Mouse (Mus musculus) kidney, embryonic 15.5 days (tissue): ENCODE data around the gene 1700011L22Rik. TPM values are rescaled to one million over a fixed set of nuclear protein-coding genes. Genes with fewer than 3 reads are reported as not detected.

ENCODE experiments used
- ATAC-seq: fragments of 200-750 bp; cut with Nextera tagmentation; replicated peaks from 2 replicates; pipeline ENCODE4 v1.8.0; 2017; ENCODE audit warnings: moderate TSS enrichment; ENCODE audit not compliant: low FRiP score
- H3K27ac ChIP-seq: fragments of 300-500 bp; sonication (generic); 2 replicates; pipeline ENCODE4 v1.5.1; 2015; ENCODE audit warnings: mild to moderate bottlenecking, inconsistent platforms
- H3K27me3 ChIP-seq: fragments of 300-500 bp; sonication (generic); 2 replicates; pipeline ENCODE4 v1.6.1; 2015; ENCODE audit warnings: inconsistent platforms
- H3K36me3 ChIP-seq: fragments of 300-500 bp; sonication (generic); 2 replicates; pipeline ENCODE4 v1.6.1; 2015; ENCODE audit warnings: inconsistent platforms
- H3K4me1 ChIP-seq: fragments of 300-500 bp; sonication (generic); 2 replicates; pipeline ENCODE4 v1.6.1; 2015; ENCODE audit warnings: inconsistent platforms
- H3K4me2 ChIP-seq: fragments of 300-500 bp; sonication (generic); 2 replicates; pipeline ENCODE4 v1.6.1; 2015; ENCODE audit warnings: moderate library complexity, mild to moderate bottlenecking, inconsistent platforms
- H3K4me3 ChIP-seq: fragments of 300-500 bp; sonication (generic); replicated peaks from 2 replicates; pipeline ENCODE4 v1.5.1; 2015; ENCODE audit warnings: mild to moderate bottlenecking, inconsistent platforms
- H3K9ac ChIP-seq: fragments of 300-500 bp; sonication (generic); 2 replicates; pipeline ENCODE4 v1.6.1; 2015; ENCODE audit warnings: mild to moderate bottlenecking, inconsistent platforms
- H3K9me3 ChIP-seq: fragments of 300-500 bp; sonication (generic); replicated peaks from 2 replicates; pipeline ENCODE4 v1.6.1; 2016; ENCODE audit warnings: inconsistent platforms
- WGBS: fragments of 180-500 bp; shearing (Covaris S2); methylation state at CpG from one replicate; pipeline ENCODE4 v1.1.7; 2015; ENCODE audit warnings: mixed read lengths; 5-methylcytosine and 5-hydroxymethylcytosine counted together
- polyA plus RNA-seq: library from polyadenylated mRNA; unstranded; fragments of >200 nt; fragmentation: Nextera tagmentation; extraction: Ambion mirVana; gene quantifications from 2 replicates; pipeline ENCODE4 v1.2.1, GENCODE M21; 2015

Gene 1700011L22Rik
- polyA plus RNA-seq = not detected in 2 replicates

- no peak for ATAC-seq
- Histone ChIP-seq H3K9me3 (no peaks in the 10 kb centered on the region), H3K4me2 (no peak within 1 kb of the TSS), H3K9ac (no peak within 1 kb of the TSS), H3K4me1 (no peaks in the 10 kb centered on the region), H3K27me3 (no peaks in the 10 kb centered on the region), H3K36me3 (no peaks in the 10 kb centered on the region), H3K27ac (no peak within 1 kb of the TSS), H3K4me3 (no peak within 1 kb of the TSS)
- 59% methylated on average over 6 of the region's 6 CpGs for WGBS
Measured at GRCm38 (mm10) chr8:79248470-79248869, at the start of gene 1700011L22Rik. Gene 1700011L22Rik (minus strand): TSS chr8:79248570.

GRCm38 (mm10) chr8:79297763-79298162 is 49.4 kb upstream of the 1700011L22Rik start:
- no peak overlapping the region for H3K27ac ChIP-seq

DNA sequence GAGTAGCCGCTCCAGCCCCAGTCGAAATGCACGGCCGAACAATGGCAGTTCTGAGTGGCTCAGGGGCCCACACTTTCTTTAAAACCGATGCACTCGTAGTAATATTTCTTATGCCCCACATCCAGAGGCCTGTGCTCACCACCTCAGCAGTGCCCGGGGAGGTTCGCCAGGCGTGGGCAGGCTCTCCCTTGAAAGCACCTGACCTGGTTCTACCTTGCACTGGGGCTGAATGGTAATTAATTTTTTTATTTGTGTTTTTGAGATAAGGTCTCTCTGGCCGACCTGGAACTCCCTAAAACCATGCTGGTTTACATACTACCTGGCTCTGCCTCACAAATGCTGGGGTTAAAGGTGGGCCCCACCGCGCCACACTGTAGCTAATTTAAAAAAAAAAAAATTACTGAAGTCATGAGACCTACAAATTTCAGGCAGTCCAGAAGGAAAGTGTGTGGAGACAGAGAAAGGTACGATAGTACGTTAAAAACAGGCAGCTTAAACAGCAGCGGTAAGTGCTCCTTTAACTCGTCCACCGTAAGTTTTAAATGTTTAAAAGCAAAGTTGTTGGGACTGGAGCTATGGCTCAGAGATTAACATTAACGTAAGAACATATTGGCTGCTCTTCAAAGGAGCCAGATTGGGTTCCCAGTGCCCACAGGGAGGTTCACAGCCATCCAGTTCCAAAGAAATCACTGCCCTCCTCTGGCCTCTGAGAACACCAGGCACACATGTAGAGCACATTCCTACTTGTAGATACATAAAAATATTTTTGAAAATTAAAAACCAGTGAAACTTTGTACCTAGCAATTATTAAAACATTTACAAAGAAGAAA is 47.1 kb upstream of the 1700011L22Rik start:
- H3K36me3 ChIP-seq = no peaks in the 10 kb centered on the region
- peak overlapping the region; percentile 99 for H3K27ac ChIP-seq
- H3K4me3 ChIP-seq = peak overlapping the region; percentile 69
- H3K4me1 ChIP-seq = peaks cover 18% of the 10 kb centered on the region
- peak overlapping the region; percentile 86 for H3K9ac ChIP-seq
- H3K27me3 ChIP-seq = no peaks in the 10 kb centered on the region
- H3K4me2 ChIP-seq = peak overlapping the region; percentile 79
- WGBS = 15% methylated on average over 18 of the region's 18 CpGs
- ATAC-seq = no peak
- no peaks in the 10 kb centered on the region for H3K9me3 ChIP-seq

More at GRCm38 (mm10) chr8:79297763-79298162, 49.4 kb upstream of the 1700011L22Rik start:
- no peak overlapping the region for H3K4me2 ChIP-seq
- H3K36me3 ChIP-seq = no peaks in the 10 kb centered on the region
- H3K4me3 ChIP-seq = no peak overlapping the region
- no peaks in the 10 kb centered on the region for H3K27me3 ChIP-seq
- peaks cover 18% of the 10 kb centered on the region for H3K4me1 ChIP-seq
- no peak for ATAC-seq
- no peaks in the 10 kb centered on the region for H3K9me3 ChIP-seq
- WGBS = 42% methylated on average over 3 of the region's 3 CpGs
- H3K9ac ChIP-seq = no peak overlapping the region

GRCm38 (mm10) chr8:79294610-79295275 is 46.4 kb upstream of the 1700011L22Rik start, which contains the start of gene Mmaa:
Gene Mmaa (minus strand): TSS chr8:79294937.
- under 1% methylated on average over 74 of the region's 74 CpGs for WGBS
- peak; percentile 97 for ATAC-seq

DNA sequence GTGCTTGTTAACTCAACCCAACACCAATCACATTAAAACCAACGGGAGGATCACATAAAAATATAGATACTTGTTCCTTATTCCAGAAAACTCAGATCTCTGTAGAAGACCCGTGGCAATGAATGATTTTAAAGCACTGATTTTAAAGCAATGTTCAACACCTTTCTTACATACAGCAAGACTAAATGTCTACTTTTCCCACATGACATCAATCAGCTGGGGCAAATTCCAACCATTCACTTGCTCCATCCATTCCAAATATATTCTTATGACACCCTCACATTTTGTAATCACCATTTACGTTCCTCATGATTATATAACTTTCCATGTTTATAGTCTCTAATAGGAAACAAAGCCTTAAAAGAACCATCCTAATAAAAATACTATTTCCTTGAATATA is 45.5 kb upstream of the 1700011L22Rik start:
- Histone ChIP-seq H3K9me3 (no peaks in the 10 kb centered on the region), H3K4me2 (peak overlapping the region; percentile 79), H3K27me3 (no peaks in the 10 kb centered on the region), H3K9ac (no peak overlapping the region), H3K4me3 (peak overlapping the region; percentile 69), H3K36me3 (no peaks in the 10 kb centered on the region), H3K27ac (peak overlapping the region; percentile 99; the same call in 1 of the 2 replicates), H3K4me1 (peaks cover 18% of the 10 kb centered on the region)
- no peak for ATAC-seq
- 47% methylated on average over 3 of the region's 3 CpGs for WGBS

More at GRCm38 (mm10) chr8:79294610-79295275, 46.4 kb upstream of the 1700011L22Rik start, which contains the start of gene Mmaa:
- Histone ChIP-seq H3K36me3 (no peaks in the 10 kb centered on the region), H3K27me3 (no peaks in the 10 kb centered on the region), H3K4me3 (peak within 1 kb of the TSS; percentile 69), H3K4me1 (peaks cover 18% of the 10 kb centered on the region), H3K4me2 (peak within 1 kb of the TSS; percentile 79), H3K9me3 (no peaks in the 10 kb centered on the region), H3K27ac (peak within 1 kb of the TSS; percentile 99), H3K9ac (peak within 1 kb of the TSS; percentile 86)

- no peaks in the 10 kb centered on the region for H3K27me3 ChIP-seq
- WGBS = 74% methylated on average over 3 of the region's 3 CpGs
- no peaks in the 10 kb centered on the region for H3K36me3 ChIP-seq
- H3K4me3 ChIP-seq = no peak overlapping the region
- no peaks in the 10 kb centered on the region for H3K9me3 ChIP-seq
- H3K4me1 ChIP-seq = peaks cover 18% of the 10 kb centered on the region
- H3K27ac ChIP-seq = no peak overlapping the region
- H3K9ac ChIP-seq = no peak overlapping the region
- no peak for ATAC-seq
- H3K4me2 ChIP-seq = peak overlapping the region; percentile 79; the same call in 1 of the 2 replicates
Measured at GRCm38 (mm10) chr8:79292712-79293264, 44.4 kb upstream of the 1700011L22Rik start.

DNA sequence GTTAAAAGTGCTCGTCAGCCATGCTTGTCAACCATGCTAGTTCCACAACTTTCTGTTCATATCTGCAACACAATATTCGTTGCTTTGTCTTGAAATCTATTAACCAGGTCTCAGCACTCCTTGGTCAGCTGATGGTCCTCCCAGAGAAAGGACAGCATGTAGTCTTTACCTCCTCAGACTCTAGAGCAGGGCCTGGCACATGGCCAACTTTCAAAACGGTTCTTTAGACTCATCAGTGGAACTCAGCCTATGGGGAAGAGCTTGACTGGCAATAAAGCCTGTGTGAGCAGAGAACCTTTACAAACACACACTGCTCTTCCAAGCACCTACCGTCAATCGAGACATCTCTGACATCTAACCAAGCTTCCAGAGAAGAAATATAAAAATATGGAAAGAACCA is 41.2 kb upstream of the 1700011L22Rik start:
- ATAC-seq = no peak

DNA sequence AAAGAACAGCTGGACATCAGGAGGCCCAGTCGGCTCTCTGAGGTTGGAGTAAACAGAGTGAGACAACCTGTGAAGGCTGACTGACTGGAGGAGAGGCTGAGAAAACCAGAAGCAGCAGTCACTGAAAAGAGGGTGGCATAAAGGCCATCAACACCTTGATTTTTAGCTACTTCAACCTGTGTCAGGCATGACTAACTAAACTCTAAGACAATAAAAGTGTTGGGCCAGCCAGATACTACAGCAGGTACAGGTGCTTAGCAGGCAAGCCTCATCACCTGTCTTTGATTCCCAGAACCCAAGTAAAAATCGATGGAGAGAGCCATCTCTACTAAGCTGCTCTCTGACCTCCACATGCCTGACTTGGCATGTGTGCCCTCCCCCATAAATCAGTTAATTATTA is 40.3 kb upstream of the 1700011L22Rik start:
- Histone ChIP-seq H3K4me1 (peaks cover 9% of the 10 kb centered on the region), H3K4me3 (no peak overlapping the region), H3K27ac (no peak overlapping the region), H3K27me3 (no peaks in the 10 kb centered on the region), H3K9ac (no peak overlapping the region), H3K9me3 (no peaks in the 10 kb centered on the region), H3K36me3 (no peaks in the 10 kb centered on the region), H3K4me2 (no peak overlapping the region)
- ATAC-seq = no peak
- WGBS = 55% methylated on average over 2 of the region's 2 CpGs

More for the DNA sequence above, 41.2 kb upstream of the 1700011L22Rik start:
- Histone ChIP-seq H3K27me3 (no peaks in the 10 kb centered on the region), H3K9me3 (no peaks in the 10 kb centered on the region), H3K27ac (no peak overlapping the region), H3K9ac (no peak overlapping the region), H3K4me2 (no peak overlapping the region), H3K36me3 (no peaks in the 10 kb centered on the region), H3K4me1 (peaks cover 11% of the 10 kb centered on the region), H3K4me3 (no peak overlapping the region)
- 74% methylated on average over 5 of the region's 5 CpGs for WGBS

- Histone ChIP-seq H3K4me3 (no peak overlapping the region), H3K36me3 (no peaks in the 10 kb centered on the region), H3K27ac (no peak overlapping the region), H3K9ac (no peak overlapping the region), H3K27me3 (no peaks in the 10 kb centered on the region), H3K9me3 (no peaks in the 10 kb centered on the region), H3K4me2 (no peak overlapping the region), H3K4me1 (peaks cover 5% of the 10 kb centered on the region)
- ATAC-seq = no peak
- 93% methylated on average over 4 of the region's 4 CpGs for WGBS
Measured at GRCm38 (mm10) chr8:79288250-79288649, 39.9 kb upstream of the 1700011L22Rik start.

GRCm38 (mm10) chr8:79286424-79286823 is 38.1 kb upstream of the 1700011L22Rik start:
- no peak overlapping the region for H3K4me2 ChIP-seq
- H3K9ac ChIP-seq = no peak overlapping the region
- ATAC-seq = no peak
- no peaks in the 10 kb centered on the region for H3K9me3 ChIP-seq
- no peak overlapping the region for H3K4me3 ChIP-seq
- H3K27me3 ChIP-seq = no peaks in the 10 kb centered on the region
- no peak overlapping the region for H3K27ac ChIP-seq
- H3K36me3 ChIP-seq = no peaks in the 10 kb centered on the region; the same call in 1 of the 2 replicates
- H3K4me1 ChIP-seq = no peaks in the 10 kb centered on the region
- WGBS = 85% methylated on average over 3 of the region's 3 CpGs

GRCm38 (mm10) chr8:79284626-79285025 is 36.3 kb upstream of the 1700011L22Rik start:
- WGBS = 92% methylated on average over 3 of the region's 3 CpGs
- no peak overlapping the region for H3K4me2 ChIP-seq
- H3K27me3 ChIP-seq = no peaks in the 10 kb centered on the region
- H3K4me1 ChIP-seq = no peaks in the 10 kb centered on the region
- H3K9me3 ChIP-seq = no peaks in the 10 kb centered on the region
- no peak for ATAC-seq
- no peak overlapping the region for H3K4me3 ChIP-seq
- H3K36me3 ChIP-seq = peaks cover 8% of the 10 kb centered on the region; the same call in 1 of the 2 replicates
- no peak overlapping the region for H3K27ac ChIP-seq
- H3K9ac ChIP-seq = no peak overlapping the region
